In the genomic region with DNA sequence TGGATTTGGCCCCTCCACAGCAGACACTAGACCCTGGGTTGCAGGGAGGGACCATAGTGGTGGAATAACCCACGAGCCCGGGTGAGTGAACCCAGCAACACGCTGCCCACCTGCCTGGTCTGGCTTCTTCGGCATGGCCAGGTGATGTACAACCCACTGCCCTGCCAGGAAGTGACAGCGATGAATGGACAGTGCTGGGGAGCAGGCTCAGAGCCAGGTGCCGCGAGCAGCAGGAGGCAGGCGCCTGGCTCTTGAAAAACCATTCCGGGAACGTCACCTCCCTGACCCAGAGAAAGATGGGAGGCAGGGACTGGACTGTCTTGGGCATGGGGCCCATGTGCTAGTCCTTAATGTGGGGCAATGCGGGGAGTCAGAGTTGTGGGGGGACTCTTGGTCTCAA, we compare ENCODE assay signal across 12 mouse cellular contexts.
"Had no signal": no experiment of that assay in that cellular context is flagged by ENCODE, and none has a peak within 500 bp of the region (broad histone marks: within the 10 kb centered on the region; RNA-seq: fewer than 3 reads in every experiment).

No protein-coding gene starts in this region.

- DNase-seq: retina, postnatal 1 day; right cerebral cortex, adult 18-20 months; right cerebral cortex, postnatal 14 days; right cerebral cortex, postnatal 25 days; right cerebral cortex, postnatal 4 days; spleen, adult 18-20 months; thymus, adult 18-20 months; thymus, adult 2 months; thymus, postnatal 14 days; thymus, postnatal 25 days; thymus, postnatal 36 days; thymus, postnatal 4 days had no signal
